Mouse (Mus musculus): ENCODE results near the gene Zc3h10. TPM values are rescaled to one million over a fixed set of nuclear protein-coding genes. Genes with fewer than 3 reads are reported as not detected.
"Not testable (repeated sequence)": the region's sequence is repeated elsewhere in the genome, so short reads cannot be mapped to it uniquely, and the experiment has no call there.

The Zc3h10 gene
- polyA plus RNA-seq, 1 experiment from 2014 or later: 11.9 TPM

GRCm38 (mm10) chr10:128555567-128555966, 8.0 kb upstream of the Zc3h10 start:
- H3K36me3 ChIP-seq: peaks cover 40% of the 10 kb centered on the region
- not testable (repeated sequence) for ATAC-seq (ENCODE audit: insufficient number of reproducible peaks, low FRiP score); H3K27ac ChIP-seq (ENCODE audit: poor library complexity, severe bottlenecking); H3K4me1 ChIP-seq (replicated peaks); H3K9ac ChIP-seq; H3K4me2 ChIP-seq; H3K4me3 ChIP-seq; H3K27me3 ChIP-seq (replicated peaks); H3K9me3 ChIP-seq (replicated peaks)
- 68% methylated on average over 1 of the region's 1 CpGs for WGBS

DNA sequence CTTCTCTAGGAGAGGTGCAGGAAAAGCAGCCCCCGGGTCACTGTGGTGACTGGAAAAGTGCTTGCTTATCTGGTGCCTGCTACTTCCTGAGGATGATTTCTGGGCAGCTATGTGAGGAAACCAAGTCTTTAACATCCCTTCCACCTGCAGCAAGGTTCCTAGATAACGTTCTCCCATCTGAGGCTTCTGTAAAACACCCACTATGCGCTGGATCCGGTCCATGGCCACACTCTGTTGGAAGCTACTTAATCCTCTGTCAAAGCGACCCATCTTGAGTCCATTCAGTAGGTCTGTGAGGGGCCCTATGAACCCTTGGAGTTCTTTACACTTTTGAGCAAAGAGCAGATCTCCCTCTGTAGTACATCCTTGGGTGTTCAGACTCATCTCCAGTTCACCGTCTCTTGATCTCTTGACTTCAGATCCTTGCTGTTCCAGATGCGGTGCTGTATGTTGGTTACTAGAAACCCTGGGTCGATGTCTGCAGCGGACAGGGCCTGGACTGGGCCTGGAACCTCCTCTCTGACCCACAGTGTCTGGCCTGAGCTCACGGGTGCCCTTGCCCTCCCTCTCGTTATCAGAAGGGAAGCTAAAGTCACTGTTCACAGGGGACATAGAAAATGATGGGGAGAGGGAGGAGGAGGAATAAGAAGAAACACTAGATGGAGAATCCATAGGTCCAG, 2.7 kb upstream of the Zc3h10 start:
- H3K9ac ChIP-seq; ATAC-seq (ENCODE audit: insufficient number of reproducible peaks, low FRiP score); H3K9me3 ChIP-seq (replicated peaks); H3K27me3 ChIP-seq (replicated peaks); H3K36me3 ChIP-seq; H3K4me2 ChIP-seq; H3K27ac ChIP-seq (ENCODE audit: poor library complexity, severe bottlenecking); H3K4me3 ChIP-seq; H3K4me1 ChIP-seq (replicated peaks): not testable (repeated sequence)
- 75% methylated on average over 11 of the region's 11 CpGs for WGBS

- not testable (repeated sequence) for H3K36me3 ChIP-seq; H3K4me3 ChIP-seq; H3K27ac ChIP-seq (ENCODE audit: poor library complexity, severe bottlenecking); H3K27me3 ChIP-seq (replicated peaks); ATAC-seq (ENCODE audit: insufficient number of reproducible peaks, low FRiP score); H3K4me1 ChIP-seq (replicated peaks); H3K9me3 ChIP-seq (replicated peaks)
- H3K4me2 ChIP-seq: 0 out of 2 replicates have a peak overlapping the region, but pooled peaks have one; percentile 16
- 0 out of 2 replicates have a peak overlapping the region, but pooled peaks have one; percentile 18 for H3K9ac ChIP-seq
- 70% methylated on average over 6 of the region's 6 CpGs for WGBS
Observed at GRCm38 (mm10) chr10:128549682-128550057, 2.1 kb upstream of the Zc3h10 start.

- ATAC-seq (ENCODE audit: insufficient number of reproducible peaks, low FRiP score): peak; percentile 90
- H3K9me3 ChIP-seq (replicated peaks): no peaks in the 10 kb centered on the region
- peak within 1 kb of the TSS; percentile 70 for H3K4me3 ChIP-seq
- under 1% methylated on average over 31 of the region's 31 CpGs for WGBS
- H3K27ac ChIP-seq (ENCODE audit: poor library complexity, severe bottlenecking): peak within 1 kb of the TSS; percentile 95
- peak within 1 kb of the TSS; percentile 91 for H3K9ac ChIP-seq
- peaks cover 11% of the 10 kb centered on the region for H3K4me1 ChIP-seq (replicated peaks)
- H3K36me3 ChIP-seq: peaks cover 15% of the 10 kb centered on the region
- H3K4me2 ChIP-seq: peak within 1 kb of the TSS; percentile 93
- H3K27me3 ChIP-seq (replicated peaks): no peaks in the 10 kb centered on the region
Observed at GRCm38 (mm10) chr10:128548947-128549681, 1.5 kb upstream of the Zc3h10 start, which contains the start of gene Rpl41. Rpl41 (minus strand) TSS chr10:128549305.

- H3K9ac ChIP-seq: peak overlapping the region; percentile 91
- ATAC-seq (ENCODE audit: insufficient number of reproducible peaks, low FRiP score): not testable (repeated sequence)
- under 1% methylated on average over 30 of the region's 30 CpGs for WGBS
Observed at GRCm38 (mm10) chr10:128548051-128548791, 647 bp upstream of the Zc3h10 start.

DNA sequence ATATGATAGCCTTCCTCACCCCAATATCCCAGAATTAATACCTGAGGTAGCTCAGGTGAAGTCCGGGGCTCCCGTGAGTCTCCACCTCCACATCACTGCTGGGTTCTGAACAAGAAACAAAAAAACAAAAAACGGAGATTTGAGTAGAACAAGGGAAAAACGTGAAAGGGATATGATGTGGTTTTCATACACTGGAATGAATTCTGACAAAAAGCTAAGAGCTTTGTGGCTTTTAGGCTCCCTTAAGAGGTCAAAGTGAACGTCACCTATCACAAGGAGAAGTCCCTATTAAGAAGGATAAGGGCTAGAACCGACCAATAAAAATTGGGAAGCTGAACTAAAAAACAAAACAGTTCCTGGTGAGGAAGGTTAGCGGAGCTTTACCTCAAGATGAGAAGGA, 787 bp downstream of the Zc3h10 start:
- H3K36me3 ChIP-seq: peaks cover 38% of the 10 kb centered on the region
- H3K27me3 ChIP-seq (replicated peaks): no peaks in the 10 kb centered on the region
- ATAC-seq (ENCODE audit: insufficient number of reproducible peaks, low FRiP score): no peak
- H3K4me3 ChIP-seq: peak overlapping the region; percentile 70
- peak overlapping the region; percentile 93 for H3K4me2 ChIP-seq
- peak overlapping the region; percentile 83 for H3K9ac ChIP-seq
- H3K27ac ChIP-seq (ENCODE audit: poor library complexity, severe bottlenecking): peak overlapping the region; percentile 96
- peaks cover 25% of the 10 kb centered on the region for H3K4me1 ChIP-seq (replicated peaks)
- WGBS: 20% methylated on average over 7 of the region's 7 CpGs
- H3K9me3 ChIP-seq (replicated peaks): no peaks in the 10 kb centered on the region

More at GRCm38 (mm10) chr10:128548051-128548791, 647 bp upstream of the Zc3h10 start:
- not testable (repeated sequence) for H3K9me3 ChIP-seq (replicated peaks); H3K27me3 ChIP-seq (replicated peaks)
- Histone ChIP-seq H3K36me3 (peaks cover 24% of the 10 kb centered on the region), H3K27ac (ENCODE audit: poor library complexity, severe bottlenecking) (peak overlapping the region; percentile 96), H3K4me2 (peak overlapping the region; percentile 93), H3K4me3 (peak overlapping the region; percentile 70), H3K4me1 (replicated peaks) (peaks cover 20% of the 10 kb centered on the region)

DNA sequence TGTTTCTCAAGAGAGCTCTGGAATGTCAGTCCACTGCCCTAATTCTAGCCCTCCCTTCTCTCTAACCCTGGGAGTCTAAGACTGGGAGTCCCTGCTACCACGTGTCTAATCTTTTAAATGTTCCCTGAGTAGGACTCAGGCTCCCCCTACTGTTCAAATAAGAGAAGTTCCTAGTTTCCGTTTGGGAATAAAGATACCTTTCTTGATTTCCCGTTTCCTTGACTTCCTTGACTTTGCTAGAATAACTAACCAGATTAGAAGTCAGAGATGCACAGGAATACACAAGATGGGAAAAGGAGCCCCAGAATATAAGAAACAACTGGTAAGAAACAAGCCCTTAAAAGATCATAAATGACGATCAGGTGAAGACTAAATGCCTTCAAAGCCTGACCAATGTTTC, 1.2 kb downstream of the Zc3h10 start:
- H3K27ac ChIP-seq (ENCODE audit: poor library complexity, severe bottlenecking): peak overlapping the region; percentile 96; the same call in 1 of the 2 replicates
- WGBS: 11% methylated on average over 4 of the region's 4 CpGs
- no peaks in the 10 kb centered on the region for H3K9me3 ChIP-seq (replicated peaks)
- H3K4me3 ChIP-seq: peak overlapping the region; percentile 70
- H3K4me2 ChIP-seq: peak overlapping the region; percentile 93
- peak overlapping the region; percentile 83 for H3K9ac ChIP-seq
- peaks cover 25% of the 10 kb centered on the region for H3K4me1 ChIP-seq (replicated peaks)
- peaks cover 40% of the 10 kb centered on the region for H3K36me3 ChIP-seq
- H3K27me3 ChIP-seq (replicated peaks): no peaks in the 10 kb centered on the region
- no peak for ATAC-seq (ENCODE audit: insufficient number of reproducible peaks, low FRiP score)

- H3K27me3 ChIP-seq (replicated peaks): no peaks in the 10 kb centered on the region
- no peak overlapping the region for H3K4me2 ChIP-seq
- H3K4me1 ChIP-seq (replicated peaks): peaks cover 25% of the 10 kb centered on the region
- H3K9me3 ChIP-seq (replicated peaks): no peaks in the 10 kb centered on the region
- no peak overlapping the region for H3K4me3 ChIP-seq
- WGBS: 87% methylated on average over 3 of the region's 3 CpGs
- H3K36me3 ChIP-seq: peaks cover 44% of the 10 kb centered on the region
- no peak overlapping the region; the same call in 1 of the 2 replicates for H3K9ac ChIP-seq
- H3K27ac ChIP-seq (ENCODE audit: poor library complexity, severe bottlenecking): no peak overlapping the region
- ATAC-seq (ENCODE audit: insufficient number of reproducible peaks, low FRiP score): no peak
Observed at GRCm38 (mm10) chr10:128545570-128545898, 2.0 kb downstream of the Zc3h10 start.

GRCm38 (mm10) chr10:128544674-128545569, 2.7 kb downstream of the Zc3h10 start:
- no peak for ATAC-seq (ENCODE audit: insufficient number of reproducible peaks, low FRiP score)
- no peak overlapping the region for H3K4me2 ChIP-seq
- H3K27me3 ChIP-seq (replicated peaks): no peaks in the 10 kb centered on the region
- H3K9me3 ChIP-seq (replicated peaks): no peaks in the 10 kb centered on the region
- no peak overlapping the region for H3K27ac ChIP-seq (ENCODE audit: poor library complexity, severe bottlenecking)
- no peak overlapping the region; the same call in 1 of the 2 replicates for H3K9ac ChIP-seq
- 93% methylated on average over 37 of the region's 37 CpGs for WGBS
- peaks cover 25% of the 10 kb centered on the region for H3K4me1 ChIP-seq (replicated peaks)
- H3K36me3 ChIP-seq: peaks cover 44% of the 10 kb centered on the region
- H3K4me3 ChIP-seq: no peak overlapping the region

DNA sequence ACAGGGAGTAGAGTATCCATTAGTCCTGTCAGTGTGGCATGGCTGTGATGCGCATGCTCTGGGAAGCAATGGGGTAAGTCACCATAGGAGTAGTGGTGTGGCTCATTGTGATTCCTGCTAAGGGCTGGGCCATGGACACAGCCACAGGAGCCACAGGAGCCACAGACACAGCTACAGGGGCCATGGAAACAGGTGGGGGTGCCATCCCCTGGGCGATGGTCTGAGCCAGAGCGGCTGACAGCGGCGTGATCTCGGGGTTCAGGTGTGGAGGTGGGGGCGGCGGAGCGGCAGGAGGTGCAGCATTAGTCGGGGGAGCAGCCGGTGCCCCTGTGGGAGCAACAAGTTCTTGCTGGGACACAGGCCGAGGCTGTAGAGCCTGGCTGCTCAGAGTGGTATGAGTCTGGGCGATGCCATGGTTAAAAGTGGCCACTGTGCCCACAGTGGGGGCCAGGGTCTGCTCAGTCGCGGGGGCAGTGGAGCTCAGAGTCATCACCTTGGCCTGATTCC, 3.4 kb downstream of the Zc3h10 start:
- Histone ChIP-seq H3K4me3 (no peak overlapping the region), H3K4me1 (replicated peaks) (peaks cover 22% of the 10 kb centered on the region), H3K9ac (no peak overlapping the region), H3K27me3 (replicated peaks) (no peaks in the 10 kb centered on the region), H3K36me3 (peaks cover 44% of the 10 kb centered on the region), H3K4me2 (no peak overlapping the region), H3K9me3 (replicated peaks) (no peaks in the 10 kb centered on the region), H3K27ac (ENCODE audit: poor library complexity, severe bottlenecking) (no peak overlapping the region)
- WGBS: 95% methylated on average over 15 of the region's 15 CpGs
- no peak for ATAC-seq (ENCODE audit: insufficient number of reproducible peaks, low FRiP score)
